Mouse (Mus musculus): Measurements from ENCODE around the gene Nop53.

- no peak for TF ChIP-seq POLR2A (IDR thresholded peaks at IDR 0.05; ENCODE audit: insufficient read depth, low read length)
- TF ChIP-seq CTCF (IDR thresholded peaks at IDR 0.05; ENCODE audit: low read depth, low read length) = no peak
Measured at GRCm38 (mm10) chr7:15937491-15937890, 8.4 kb downstream of the Nop53 start.
